Mouse (Mus musculus) MEL (cell line): ENCODE measurements around the gene Fndc3a. TPM values are rescaled to one million over a fixed set of nuclear protein-coding genes. Genes with fewer than 3 reads are reported as not detected.
A peak's percentile ranks its signal among the peaks of the same experiment; 100 is the strongest.

ENCODE experiments used
- DNase-seq: peaks from one replicate; pipeline ENCODE4 v3.0.0; 2011; ENCODE audit warnings: low read depth, low spot score
- H3K27ac ChIP-seq: 2 replicates; pipeline ENCODE4 v1.5.1; 2012; ENCODE audit warnings: low read depth, mild to moderate bottlenecking, control low read depth, low read length, moderate library complexity; ENCODE audit not compliant: control insufficient read depth
- H3K27me3 ChIP-seq, 2 experiments: fragments of 150-350 bp in 1 of 2; sonication (generic) in 1 of 2; 2 replicates each; pipeline ENCODE4 v1.6.1; 2012; ENCODE audit warnings: low read length in 2 of 2, mild to moderate bottlenecking in 2 of 2, improper control_type of control experiment in 1 of 2, moderate library complexity in 1 of 2; ENCODE audit not compliant: insufficient read depth in 2 of 2, control insufficient read depth in 1 of 2
- H3K36me3 ChIP-seq, 2 experiments: 2 replicates each; pipeline ENCODE4 v1.6.1; 2012 to 2014; ENCODE audit warnings: low read length in 2 of 2, improper control_type of control experiment in 1 of 2, inconsistent platforms in 1 of 2, mild to moderate bottlenecking in 1 of 2; ENCODE audit not compliant: insufficient read depth in 2 of 2, control insufficient read depth in 1 of 2
- H3K4me1 ChIP-seq, 2 experiments: fragments of 150-350 bp in 1 of 2; sonication (generic) in 1 of 2; 2 replicates each; pipeline ENCODE4 v1.6.1; 2012; ENCODE audit warnings: low read length in 2 of 2, improper control_type of control experiment in 1 of 2, mild to moderate bottlenecking in 1 of 2; ENCODE audit not compliant: insufficient read depth in 2 of 2, control insufficient read depth in 1 of 2
- H3K4me3 ChIP-seq, 2 experiments: fragments of 150-350 bp in 1 of 2; sonication (generic) in 1 of 2; 2 replicates each; pipeline ENCODE4 v1.5.1; 2012; ENCODE audit warnings: low read depth in 2 of 2, low read length in 2 of 2, mild to moderate bottlenecking in 2 of 2, moderate library complexity in 2 of 2, control low read depth in 1 of 2, improper control_type of control experiment in 1 of 2; ENCODE audit not compliant: control insufficient read depth in 1 of 2, insufficient read depth in 1 of 2
- H3K79me2 ChIP-seq: 2 replicates; pipeline ENCODE4 v1.6.1; 2012; ENCODE audit warnings: mild to moderate bottlenecking, low read length, moderate library complexity; ENCODE audit not compliant: control insufficient read depth, poor library complexity, insufficient read depth
- H3K9ac ChIP-seq: 2 replicates; pipeline ENCODE4 v1.6.1; 2012; ENCODE audit warnings: low read depth, mild to moderate bottlenecking, control low read depth, low read length, moderate library complexity; ENCODE audit not compliant: control insufficient read depth, poor library complexity, severe bottlenecking
- H3K9me3 ChIP-seq: fragments of 150-350 bp; sonication (generic); replicated peaks from 2 replicates; pipeline ENCODE4 v1.6.1; 2012; ENCODE audit warnings: mild to moderate bottlenecking, low read length, improper control_type of control experiment, moderate library complexity; ENCODE audit not compliant: insufficient read depth
- CTCF ChIP-seq, 3 experiments: IDR thresholded peaks in 2 of 3; conservative IDR thresholded peaks in 1 of 3; 2 replicates each; pipeline ENCODE4 v1.5.1; 2011 to 2012; ENCODE audit warnings: low read length in 3 of 3, low read depth in 2 of 3, mild to moderate bottlenecking in 2 of 3, improper control_type of control experiment in 1 of 3, inconsistent platforms in 1 of 3, mixed read lengths in 1 of 3, moderate library complexity in 1 of 3; ENCODE audit not compliant: control insufficient read depth in 1 of 3, insufficient read depth in 1 of 3, poor library complexity in 1 of 3, severe bottlenecking in 1 of 3
- E2F4 ChIP-seq: IDR thresholded peaks from 2 replicates; pipeline ENCODE4 v1.6.1; 2011; ENCODE audit warnings: low read depth, low read length, improper control_type of control experiment, borderline replicate concordance
- ELF1 ChIP-seq: IDR thresholded peaks from 2 replicates; pipeline ENCODE4 v1.6.1; 2014; ENCODE audit warnings: low read depth, mild to moderate bottlenecking, inconsistent platforms, low read length, improper control_type of control experiment, moderate library complexity
- EP300 ChIP-seq, 2 experiments: IDR thresholded peaks; 2 replicates each; pipeline ENCODE4 v1.6.1; 2011; ENCODE audit warnings: improper control_type of control experiment in 2 of 2, low read length in 2 of 2, low read depth in 1 of 2, mild to moderate bottlenecking in 1 of 2
- ETS1 ChIP-seq: IDR thresholded peaks from 2 replicates; pipeline ENCODE4 v1.6.1; 2012; ENCODE audit warnings: low read depth, mild to moderate bottlenecking, inconsistent platforms, low read length, improper control_type of control experiment, moderate library complexity
- GATA1 ChIP-seq: IDR thresholded peaks from 2 replicates; pipeline ENCODE4 v1.6.1; 2011; ENCODE audit warnings: low read depth, low read length, improper control_type of control experiment
- HCFC1 ChIP-seq: IDR thresholded peaks from 2 replicates; pipeline ENCODE4 v1.6.1; 2012; ENCODE audit warnings: low read depth, mild to moderate bottlenecking, inconsistent platforms, low read length, improper control_type of control experiment, moderate library complexity
- KAT2A ChIP-seq: conservative IDR thresholded peaks from 2 replicates; pipeline ENCODE4 v1.6.1; 2012; ENCODE audit warnings: low read depth, low read length, improper control_type of control experiment, inconsistent platforms
- MAFK ChIP-seq: IDR thresholded peaks from 2 replicates; pipeline ENCODE4 v1.6.1; 2011; ENCODE audit warnings: low read depth, mild to moderate bottlenecking, low read length, improper control_type of control experiment, borderline replicate concordance
- MAX ChIP-seq: IDR thresholded peaks from 2 replicates; pipeline ENCODE4 v1.6.1; 2011; ENCODE audit warnings: low read length, improper control_type of control experiment
- MAZ ChIP-seq: IDR thresholded peaks from 2 replicates; pipeline ENCODE4 v1.6.1; 2012; ENCODE audit warnings: low read depth, mild to moderate bottlenecking, inconsistent platforms, low read length, improper control_type of control experiment
- MXI1 ChIP-seq: IDR thresholded peaks from 2 replicates; pipeline ENCODE4 v1.6.1; 2011; ENCODE audit warnings: mild to moderate bottlenecking, low read depth, low read length, improper control_type of control experiment
- MYB ChIP-seq: IDR thresholded peaks from 2 replicates; pipeline ENCODE4 v1.6.1; 2011; ENCODE audit warnings: mild to moderate bottlenecking, low read depth, low read length, improper control_type of control experiment
- MYC ChIP-seq: IDR thresholded peaks from 2 replicates; pipeline ENCODE4 v1.6.1; 2011; ENCODE audit warnings: low read depth, mild to moderate bottlenecking, low read length, improper control_type of control experiment, moderate library complexity
- NELFE ChIP-seq: IDR thresholded peaks from 2 replicates; pipeline ENCODE4 v1.6.1; 2011; ENCODE audit warnings: low read depth, low read length, improper control_type of control experiment
- POLR2AphosphoS2 ChIP-seq: IDR thresholded peaks from 2 replicates; pipeline ENCODE4 v1.6.1; 2011; ENCODE audit warnings: low read length, improper control_type of control experiment
- RAD21 ChIP-seq: IDR thresholded peaks from 2 replicates; pipeline ENCODE4 v1.6.1; 2011; ENCODE audit warnings: mild to moderate bottlenecking, low read depth, low read length, improper control_type of control experiment
- RCOR1 ChIP-seq: IDR thresholded peaks from 2 replicates; pipeline ENCODE4 v1.6.1; 2012; ENCODE audit warnings: low read depth, mild to moderate bottlenecking, inconsistent platforms, low read length, improper control_type of control experiment
- SMC3 ChIP-seq: IDR thresholded peaks from 2 replicates; pipeline ENCODE4 v1.6.1; 2011; ENCODE audit warnings: low read depth, low read length, improper control_type of control experiment
- TCF12 ChIP-seq: IDR thresholded peaks from 2 replicates; pipeline ENCODE4 v1.6.1; 2014; ENCODE audit warnings: low read depth, mild to moderate bottlenecking, inconsistent platforms, low read length, improper control_type of control experiment, moderate library complexity
- USF1 ChIP-seq: IDR thresholded peaks from 2 replicates; pipeline ENCODE4 v1.6.1; 2014; ENCODE audit warnings: low read depth, mild to moderate bottlenecking, inconsistent platforms, low read length, improper control_type of control experiment, moderate library complexity
- USF2 ChIP-seq, 2 experiments: IDR thresholded peaks; 2 replicates each; pipeline ENCODE4 v1.6.1; 2011 to 2012; ENCODE audit warnings: improper control_type of control experiment in 2 of 2, low read length in 2 of 2, borderline replicate concordance in 1 of 2, inconsistent platforms in 1 of 2, low read depth in 1 of 2, mild to moderate bottlenecking in 1 of 2; ENCODE audit not compliant: insufficient read depth in 1 of 2
- ZKSCAN1 ChIP-seq: IDR thresholded peaks from 2 replicates; pipeline ENCODE4 v1.6.1; 2012; ENCODE audit warnings: low read depth, mild to moderate bottlenecking, inconsistent platforms, low read length, improper control_type of control experiment, moderate library complexity
- ZNF384 ChIP-seq: IDR thresholded peaks from 2 replicates; pipeline ENCODE4 v1.6.1; 2012; ENCODE audit warnings: low read depth, mild to moderate bottlenecking, inconsistent platforms, low read length, improper control_type of control experiment
- polyA plus RNA-seq, 2 experiments: library from polyadenylated mRNA; stranded (reverse) in 1 of 2; unstranded in 1 of 2; fragments of >175 nt in 1 of 2; fragments of >200 nt in 1 of 2; gene quantifications; 2 replicates each; pipeline versions ENCODE4 v1.2.1 to v1.2.4; 2012; ENCODE audit warnings: low replicate concordance in 2 of 2, low read depth in 1 of 2; ENCODE audit not compliant: insufficient read length in 2 of 2, insufficient read depth in 1 of 2, missing spikeins in 1 of 2
- total RNA-seq: library from RNA; depleted of rRNA; stranded (reverse); fragments of 300-350 nt; gene quantifications from 2 replicates; pipeline ENCODE4 v1.2.3, GENCODE M21; 2012

The Fndc3a gene
- total and polyA plus RNA-seq, 3 experiments = 4.2 to 9.0 TPM; not detected in 1

- H3K79me2 ChIP-seq = no peaks in the 10 kb centered on the region
- no peak for DNase-seq
- H3K9me3 ChIP-seq = no peaks in the 10 kb centered on the region
- no peaks in the 10 kb centered on the region for H3K27me3 ChIP-seq
- H3K36me3 ChIP-seq = peaks cover 0 to 1% of the 10 kb centered on the region in 2 experiments; a peak in 2 of 4 replicates
- H3K4me1 ChIP-seq = peaks cover 0 to 2% of the 10 kb centered on the region in 2 experiments; a peak in 2 of 4 replicates
- TF ChIP-seq MYC (no peak), USF1 (no peak), SMC3 (no peak), ZKSCAN1 (no peak), MAFK (no peak), USF2 (IDR thresholded peaks at IDR 0.05; ENCODE audit: borderline replicate concordance in 1 of 2, insufficient read depth in 1 of 2, low read depth in 1 of 2, low read length in 2 of 2) (no peak)
- H3K9ac ChIP-seq = no peak overlapping the region
- H3K4me3 ChIP-seq = no peak overlapping the region
- H3K27ac ChIP-seq = no peak overlapping the region
Observed at GRCm38 (mm10) chr14:72671911-72672310, 37.9 kb downstream of the Fndc3a start.

GRCm38 (mm10) chr14:72670987-72671386 lies 38.8 kb downstream of the Fndc3a start:
- Histone ChIP-seq H3K27ac (no peak overlapping the region), H3K4me1 (no peaks in the 10 kb centered on the region), H3K9me3 (no peaks in the 10 kb centered on the region), H3K79me2 (no peaks in the 10 kb centered on the region), H3K4me3 (no peak overlapping the region), H3K9ac (no peak overlapping the region), H3K27me3 (no peaks in the 10 kb centered on the region), H3K36me3 (no peaks in the 10 kb centered on the region)
- DNase-seq = peak; percentile 17
- no peak for TF ChIP-seq POLR2AphosphoS2
- no peak for TF ChIP-seq GATA1
- TF ChIP-seq RCOR1 = no peak
- no peak for TF ChIP-seq EP300 (IDR thresholded peaks at IDR 0.05; ENCODE audit: low read depth in 1 of 2, low read length in 2 of 2)
- TF ChIP-seq ZNF384 = no peak
- no peak for TF ChIP-seq SMC3
- TF ChIP-seq RAD21 = peak; percentile 26
- no peak for TF ChIP-seq ZKSCAN1
- peak in 1 of 3 experiments; percentile 31; a peak in 2 of 6 replicates for TF ChIP-seq CTCF (IDR thresholded peaks at IDR 0.05 in 2 of 3, conservative IDR thresholded peaks at IDR 0.05 in 1 of 3; ENCODE audit: control insufficient read depth in 1 of 3, insufficient read depth in 1 of 3, low read depth in 2 of 3, low read length in 3 of 3, poor library complexity in 1 of 3, severe bottlenecking in 1 of 3)
- TF ChIP-seq MYB = no peak

- no peaks in the 10 kb centered on the region for H3K79me2 ChIP-seq
- no peak overlapping the region for H3K9ac ChIP-seq
- H3K9me3 ChIP-seq = no peaks in the 10 kb centered on the region
- no peak overlapping the region for H3K4me3 ChIP-seq
- H3K4me1 ChIP-seq = peaks cover 0 to 3% of the 10 kb centered on the region in 2 experiments; a peak in 2 of 4 replicates
- DNase-seq = peak; percentile 32
- no peaks in the 10 kb centered on the region for H3K27me3 ChIP-seq
- H3K36me3 ChIP-seq = no peaks in the 10 kb centered on the region
- no peak overlapping the region for H3K27ac ChIP-seq
- TF ChIP-seq KAT2A = no peak
- no peak for TF ChIP-seq ETS1
- TF ChIP-seq USF1 = no peak
- no peak for TF ChIP-seq MAFK
- TF ChIP-seq ZKSCAN1 = no peak
- TF ChIP-seq ELF1 = no peak
- TF ChIP-seq GATA1 = peak; percentile 55; the same call in 1 of the 2 replicates
- no peak for TF ChIP-seq MXI1
- peak; percentile 78 for TF ChIP-seq TCF12
- peak; percentile 57 to 82 for TF ChIP-seq EP300 (IDR thresholded peaks at IDR 0.05; ENCODE audit: low read depth in 1 of 2, low read length in 2 of 2)
- TF ChIP-seq E2F4 = no peak
- peak; percentile 68; the same call in 1 of the 2 replicates for TF ChIP-seq RCOR1
- no peak for TF ChIP-seq MAX
- TF ChIP-seq MAZ = no peak
- no peak for TF ChIP-seq HCFC1
- no peak for TF ChIP-seq CTCF (IDR thresholded peaks at IDR 0.05 in 2 of 3, conservative IDR thresholded peaks at IDR 0.05 in 1 of 3; ENCODE audit: control insufficient read depth in 1 of 3, insufficient read depth in 1 of 3, low read depth in 2 of 3, low read length in 3 of 3, poor library complexity in 1 of 3, severe bottlenecking in 1 of 3)
- TF ChIP-seq MYC = no peak
- TF ChIP-seq NELFE = no peak
- no peak for TF ChIP-seq USF2 (IDR thresholded peaks at IDR 0.05; ENCODE audit: borderline replicate concordance in 1 of 2, insufficient read depth in 1 of 2, low read depth in 1 of 2, low read length in 2 of 2)
- no peak for TF ChIP-seq RAD21
Observed at GRCm38 (mm10) chr14:72649268-72649667, 60.5 kb downstream of the Fndc3a start.
